Mouse (Mus musculus) forebrain, embryonic 11.5 days (tissue): ENCODE results near the gene Gata3. TPM values are rescaled to one million over a fixed set of nuclear protein-coding genes. Genes with fewer than 3 reads are reported as not detected.

Experiments
- ATAC-seq: fragments of 200-750 bp; cut with Nextera tagmentation; replicated peaks from 2 replicates; pipeline ENCODE4 v1.8.0; 2017; ENCODE audit warnings: moderate TSS enrichment; ENCODE audit not compliant: low FRiP score
- DNase-seq: peaks from one replicate; pipeline ENCODE4 v3.0.0-alpha.2; 2017; ENCODE audit warnings: low spot score
- H3K27ac ChIP-seq: fragments of 300-500 bp; sonication (generic); 2 replicates; pipeline ENCODE4 v1.5.1; 2014; ENCODE audit warnings: low read depth, low read length
- H3K27me3 ChIP-seq: fragments of 300-500 bp; sonication (generic); 2 replicates; pipeline ENCODE4 v1.6.1; 2014; ENCODE audit warnings: mild to moderate bottlenecking, low read length, mixed read lengths; ENCODE audit not compliant: control insufficient read depth, insufficient read depth
- H3K36me3 ChIP-seq: fragments of 300-500 bp; sonication (generic); 2 replicates; pipeline ENCODE4 v1.6.1; 2014; ENCODE audit warnings: mild to moderate bottlenecking, low read length, moderate library complexity, mixed read lengths; ENCODE audit not compliant: control insufficient read depth, insufficient read depth
- H3K4me1 ChIP-seq: fragments of 300-500 bp; sonication (generic); replicated peaks from 2 replicates; pipeline ENCODE4 v1.6.1; 2014; ENCODE audit warnings: low read length, mixed read lengths; ENCODE audit not compliant: control insufficient read depth, insufficient read depth
- H3K4me2 ChIP-seq: fragments of 300-500 bp; sonication (generic); 2 replicates; pipeline ENCODE4 v1.6.1; 2014; ENCODE audit warnings: low read depth, mild to moderate bottlenecking, low read length, moderate library complexity, mixed read lengths; ENCODE audit not compliant: severe bottlenecking
- H3K4me3 ChIP-seq: fragments of 300-500 bp; sonication (generic); 2 replicates; pipeline ENCODE4 v1.5.1; 2014; ENCODE audit warnings: low read depth, low read length
- H3K9ac ChIP-seq: fragments of 300-500 bp; sonication (generic); 2 replicates; pipeline ENCODE4 v1.6.1; 2014; ENCODE audit warnings: low read length
- H3K9me3 ChIP-seq: fragments of 300-500 bp; sonication (generic); 2 replicates; pipeline ENCODE4 v1.6.1; 2016; ENCODE audit warnings: low read length, mixed read lengths; ENCODE audit not compliant: control insufficient read depth
- whole genome bisulfite sequencing: fragments of 180-500 bp; shearing (Covaris S2); extraction: QIAGEN DNeasy Blood & Tissue Kit; methylation state at CpG from one replicate; pipeline ENCODE4 v1.1.7; 2014; 5-methylcytosine and 5-hydroxymethylcytosine counted together
- polyA plus RNA-seq: library from polyadenylated mRNA; unstranded; fragments of >200 nt; fragmentation: Nextera tagmentation; extraction: Ambion mirVana; gene quantifications from 2 replicates; pipeline ENCODE4 v1.2.1, GENCODE M21; 2014

Gene Gata3
- polyA plus RNA-seq, 1 experiment from 2014 or later, result 3.4 TPM

GRCm38 (mm10) chr2:9827624-9828023 lies 62.2 kb downstream of the Gata3 start:
- Histone ChIP-seq H3K9me3 (no peaks in the 10 kb centered on the region), H3K27ac (no peak overlapping the region), H3K36me3 (no peaks in the 10 kb centered on the region), H3K27me3 (no peaks in the 10 kb centered on the region), H3K9ac (no peak overlapping the region), H3K4me3 (no peak overlapping the region), H3K4me1 (no peaks in the 10 kb centered on the region), H3K4me2 (no peak overlapping the region)
- WGBS, result 28% methylated on average over 3 of the region's 3 CpGs
- DNase-seq, result no peak
- no peak for ATAC-seq

- Histone ChIP-seq H3K9me3 (no peaks in the 10 kb centered on the region), H3K4me2 (no peak overlapping the region), H3K4me1 (no peaks in the 10 kb centered on the region), H3K4me3 (no peak overlapping the region), H3K9ac (no peak overlapping the region), H3K36me3 (no peaks in the 10 kb centered on the region), H3K27ac (no peak overlapping the region), H3K27me3 (no peaks in the 10 kb centered on the region)
- 95% methylated on average over 8 of the region's 8 CpGs for WGBS
- DNase-seq (no peak), ATAC-seq (no peak)
Measured at GRCm38 (mm10) chr2:9820611-9821010, 69.2 kb downstream of the Gata3 start.

- 80% methylated on average over 7 of the region's 7 CpGs for WGBS
- DNase-seq, result no peak
- ATAC-seq, result no peak
- H3K4me3 ChIP-seq, result no peak overlapping the region
- no peaks in the 10 kb centered on the region for H3K27me3 ChIP-seq
- no peak overlapping the region for H3K9ac ChIP-seq
- no peaks in the 10 kb centered on the region for H3K9me3 ChIP-seq
- H3K27ac ChIP-seq, result no peak overlapping the region
- H3K4me2 ChIP-seq, result no peak overlapping the region
- H3K36me3 ChIP-seq, result no peaks in the 10 kb centered on the region
- H3K4me1 ChIP-seq, result no peaks in the 10 kb centered on the region
Measured at GRCm38 (mm10) chr2:9818177-9818785, 71.6 kb downstream of the Gata3 start.

Other genes starting within 250 kb of the Gata3 start
- not detected in 2 replicates for gene 4930412O13Rik, start 8.8 kb downstream of the Gata3 start, polyA plus RNA-seq
- gene 9230102O04Rik, start 494 bp downstream of the Gata3 start, polyA plus RNA-seq, result not detected in 2 replicates
- 18.8 and 19.4 TPM in 2 replicates for gene Taf3, start 158.6 kb upstream of the Gata3 start, polyA plus RNA-seq
- gene Atp5c1, start 190.5 kb upstream of the Gata3 start, polyA plus RNA-seq, result 474 and 504 TPM in 2 replicates
- 40.2 and 40.4 TPM in 2 replicates for gene Kin, start 190.6 kb upstream of the Gata3 start, polyA plus RNA-seq
- 0.12 and 0.16 TPM in 2 replicates for gene Itih2, start 241.4 kb upstream of the Gata3 start, polyA plus RNA-seq